Mouse (Mus musculus): ENCODE data around the gene Pde10a. TPM values are rescaled to one million over a fixed set of nuclear protein-coding genes. Genes with fewer than 3 reads are reported as not detected.

Pde10a gene
- polyA plus RNA-seq, 1 experiment = 1.5 TPM

GRCm38 (mm10) chr17:8851846-8852245, 326.7 kb downstream of the Pde10a start:
- peaks cover 6% of the 10 kb centered on the region; the same call in 1 of the 2 replicates for H3K4me1 ChIP-seq (ENCODE audit: control insufficient read depth, insufficient read depth, insufficient read length)
- WGBS = 82% methylated on average over 6 of the region's 6 CpGs

GRCm38 (mm10) chr17:8856430-8857371, 331.5 kb downstream of the Pde10a start:
- H3K4me3 ChIP-seq (ENCODE audit: extremely low read depth, insufficient read depth, insufficient read length) = peak overlapping the region; percentile 50; the same call in 1 of the 2 replicates
- no peaks in the 10 kb centered on the region for H3K27me3 ChIP-seq (ENCODE audit: control insufficient read depth, insufficient read depth, low read length)
- DNase-seq (ENCODE audit: low read depth in 1 of 2, low spot score in 2 of 2) = peak; percentile 11 to 64
- peaks cover 6% of the 10 kb centered on the region; the same call in 1 of the 2 replicates for H3K4me1 ChIP-seq (ENCODE audit: control insufficient read depth, insufficient read depth, insufficient read length)
- WGBS = 4% methylated on average over 22 of the region's 22 CpGs
- TF ChIP-seq POLR2A (IDR thresholded peaks at IDR 0.05; ENCODE audit: low read depth, low read length) (no peak), CTCF (IDR thresholded peaks at IDR 0.05; ENCODE audit: extremely low read depth, insufficient read depth, insufficient read length, insufficient replicate concordance) (no peak)
- H3K36me3 ChIP-seq (ENCODE audit: control insufficient read depth, insufficient read depth, low read length) = no peaks in the 10 kb centered on the region
- no peak overlapping the region for H3K27ac ChIP-seq (ENCODE audit: insufficient read depth, low read length)

More at GRCm38 (mm10) chr17:8851846-8852245, 326.7 kb downstream of the Pde10a start:
- no peak for DNase-seq (ENCODE audit: low read depth in 1 of 2, low spot score in 2 of 2)
- no peak overlapping the region for H3K27ac ChIP-seq (ENCODE audit: insufficient read depth, low read length)
- H3K36me3 ChIP-seq (ENCODE audit: control insufficient read depth, insufficient read depth, low read length) = no peaks in the 10 kb centered on the region
- H3K4me3 ChIP-seq (ENCODE audit: extremely low read depth, insufficient read depth, insufficient read length) = no peak overlapping the region
- H3K27me3 ChIP-seq (ENCODE audit: control insufficient read depth, insufficient read depth, low read length) = no peaks in the 10 kb centered on the region
- no peak for TF ChIP-seq CTCF (IDR thresholded peaks at IDR 0.05; ENCODE audit: extremely low read depth, insufficient read depth, insufficient read length, insufficient replicate concordance)
- no peak for TF ChIP-seq POLR2A (IDR thresholded peaks at IDR 0.05; ENCODE audit: low read depth, low read length)

GRCm38 (mm10) chr17:8858636-8859421, 333.7 kb downstream of the Pde10a start:
- H3K27ac ChIP-seq (ENCODE audit: insufficient read depth, low read length) = no peak overlapping the region
- no peaks in the 10 kb centered on the region for H3K36me3 ChIP-seq (ENCODE audit: control insufficient read depth, insufficient read depth, low read length)
- H3K4me3 ChIP-seq (ENCODE audit: extremely low read depth, insufficient read depth, insufficient read length) = no peak overlapping the region
- no peaks in the 10 kb centered on the region for H3K27me3 ChIP-seq (ENCODE audit: control insufficient read depth, insufficient read depth, low read length)
- H3K4me1 ChIP-seq (ENCODE audit: control insufficient read depth, insufficient read depth, insufficient read length) = peaks cover 6% of the 10 kb centered on the region; the same call in 1 of the 2 replicates
- DNase-seq (ENCODE audit: low read depth in 1 of 2, low spot score in 2 of 2) = no peak
- WGBS = 91% methylated on average over 23 of the region's 23 CpGs
- TF ChIP-seq POLR2A (IDR thresholded peaks at IDR 0.05; ENCODE audit: low read depth, low read length) (no peak), CTCF (IDR thresholded peaks at IDR 0.05; ENCODE audit: extremely low read depth, insufficient read depth, insufficient read length, insufficient replicate concordance) (no peak)

- H3K27ac ChIP-seq (ENCODE audit: insufficient read depth, low read length) = no peak overlapping the region
- no peak for TF ChIP-seq POLR2A (IDR thresholded peaks at IDR 0.05; ENCODE audit: low read depth, low read length)
- TF ChIP-seq CTCF (IDR thresholded peaks at IDR 0.05; ENCODE audit: extremely low read depth, insufficient read depth, insufficient read length, insufficient replicate concordance) = no peak
- no peaks in the 10 kb centered on the region for H3K36me3 ChIP-seq (ENCODE audit: control insufficient read depth, insufficient read depth, low read length)
- peaks cover 6% of the 10 kb centered on the region; the same call in 1 of the 2 replicates for H3K4me1 ChIP-seq (ENCODE audit: control insufficient read depth, insufficient read depth, insufficient read length)
- no peak for DNase-seq (ENCODE audit: low read depth in 1 of 2, low spot score in 2 of 2)
- no peak overlapping the region for H3K4me3 ChIP-seq (ENCODE audit: extremely low read depth, insufficient read depth, insufficient read length)
- WGBS = 60% methylated on average over 4 of the region's 4 CpGs
- no peaks in the 10 kb centered on the region for H3K27me3 ChIP-seq (ENCODE audit: control insufficient read depth, insufficient read depth, low read length)
Observed at GRCm38 (mm10) chr17:8859489-8859888, 334.3 kb downstream of the Pde10a start.

- 63% methylated on average over 8 of the region's 8 CpGs for WGBS
- Histone ChIP-seq H3K36me3 (ENCODE audit: control insufficient read depth, insufficient read depth, low read length) (no peaks in the 10 kb centered on the region), H3K27me3 (ENCODE audit: control insufficient read depth, insufficient read depth, low read length) (no peaks in the 10 kb centered on the region), H3K27ac (ENCODE audit: insufficient read depth, low read length) (no peak overlapping the region), H3K4me1 (ENCODE audit: control insufficient read depth, insufficient read depth, insufficient read length) (no peaks in the 10 kb centered on the region; the same call in 1 of the 2 replicates), H3K4me3 (ENCODE audit: extremely low read depth, insufficient read depth, insufficient read length) (no peak overlapping the region)
- TF ChIP-seq CTCF (IDR thresholded peaks at IDR 0.05; ENCODE audit: extremely low read depth, insufficient read depth, insufficient read length, insufficient replicate concordance) = no peak
- no peak for TF ChIP-seq POLR2A (IDR thresholded peaks at IDR 0.05; ENCODE audit: low read depth, low read length)
- DNase-seq (ENCODE audit: low read depth in 1 of 2, low spot score in 2 of 2) = no peak
Observed at GRCm38 (mm10) chr17:8864638-8865497, 339.7 kb downstream of the Pde10a start.
